Mouse (Mus musculus) embryonic facial prominence, embryonic 11.5 days (tissue): ENCODE results near the gene Rab13. TPM values are rescaled to one million over a fixed set of nuclear protein-coding genes. Genes with fewer than 3 reads are reported as not detected.
A peak's percentile ranks its signal among the peaks of the same experiment; 100 is the strongest.

Experiments used
- ATAC-seq: fragments of 200-750 bp; cut with Nextera tagmentation; replicated peaks from 2 replicates; pipeline ENCODE4 v1.8.0; 2017; ENCODE audit warnings: low read depth; ENCODE audit not compliant: insufficient number of reproducible peaks, low FRiP score, low TSS enrichment
- DNase-seq: peaks from one replicate; pipeline ENCODE4 v3.0.0-alpha.2; 2015; ENCODE audit warnings: low spot score
- H3K27ac ChIP-seq: fragments of 300-500 bp; sonication (generic); replicated peaks from 2 replicates; pipeline ENCODE4 v1.5.1; 2014; ENCODE audit warnings: mild to moderate bottlenecking, low read depth, low read length, control low read depth
- H3K27me3 ChIP-seq: fragments of 300-500 bp; sonication (generic); 2 replicates; pipeline ENCODE4 v1.6.1; 2014; ENCODE audit warnings: mild to moderate bottlenecking, low read length, moderate library complexity, mixed read lengths; ENCODE audit not compliant: control insufficient read depth, insufficient read depth
- H3K36me3 ChIP-seq: fragments of 300-500 bp; sonication (generic); replicated peaks from 2 replicates; pipeline ENCODE4 v1.6.1; 2014; ENCODE audit warnings: low read depth, mild to moderate bottlenecking, low read length, moderate library complexity, mixed read lengths; ENCODE audit not compliant: control insufficient read depth, insufficient read depth
- H3K4me1 ChIP-seq: fragments of 300-500 bp; sonication (generic); 2 replicates; pipeline ENCODE4 v1.6.1; 2014; ENCODE audit warnings: low read length, mixed read lengths; ENCODE audit not compliant: control insufficient read depth, insufficient read depth
- H3K4me2 ChIP-seq: fragments of 300-500 bp; sonication (generic); 2 replicates; pipeline ENCODE4 v1.6.1; 2014; ENCODE audit warnings: low read depth, mild to moderate bottlenecking, control low read depth, low read length, moderate library complexity
- H3K4me3 ChIP-seq: fragments of 300-500 bp; sonication (generic); 2 replicates; pipeline ENCODE4 v1.5.1; 2014; ENCODE audit warnings: low read depth, low read length, control low read depth
- H3K9ac ChIP-seq: fragments of 300-500 bp; sonication (generic); replicated peaks from 2 replicates; pipeline ENCODE4 v1.6.1; 2014; ENCODE audit warnings: mild to moderate bottlenecking, control low read depth, low read length
- H3K9me3 ChIP-seq: fragments of 300-500 bp; sonication (generic); replicated peaks from 2 replicates; pipeline ENCODE4 v1.6.1; 2016; ENCODE audit warnings: mild to moderate bottlenecking, low read length, inconsistent platforms, mixed read lengths; ENCODE audit not compliant: control insufficient read depth
- WGBS: fragments of 180-500 bp; shearing (Covaris S2); extraction: QIAGEN DNeasy Blood & Tissue Kit; methylation state at CpG from one replicate; pipeline ENCODE4 v1.1.7; 2014; 5-methylcytosine and 5-hydroxymethylcytosine counted together
- polyA plus RNA-seq: library from polyadenylated mRNA; unstranded; fragments of >200 nt; fragmentation: Nextera tagmentation; extraction: Ambion mirVana; gene quantifications from 2 replicates; pipeline ENCODE4 v1.2.1, GENCODE M21; 2014

Rab13 gene
- polyA plus RNA-seq = 13.2 and 14.7 TPM in 2 replicates

- Histone ChIP-seq H3K27me3 (no peaks in the 10 kb centered on the region), H3K9me3 (no peaks in the 10 kb centered on the region), H3K27ac (peak within 1 kb of the TSS; percentile 79), H3K4me2 (peak within 1 kb of the TSS; percentile 78), H3K4me3 (peak within 1 kb of the TSS; percentile 83), H3K4me1 (no peaks in the 10 kb centered on the region), H3K36me3 (peaks cover 7% of the 10 kb centered on the region), H3K9ac (peak within 1 kb of the TSS; percentile 84)
- under 1% methylated on average over 42 of the region's 42 CpGs for WGBS
- peak; percentile 88 for ATAC-seq
- DNase-seq = peak; percentile 96
These were observed at the start of gene Rab13, which contains the start of gene Rps27 for GRCm38 (mm10) chr3:90213377-90213866. TSS of gene Rab13 (plus strand) at chr3:90213695. TSS of gene Rps27 (minus strand) at chr3:90213651.

DNA sequence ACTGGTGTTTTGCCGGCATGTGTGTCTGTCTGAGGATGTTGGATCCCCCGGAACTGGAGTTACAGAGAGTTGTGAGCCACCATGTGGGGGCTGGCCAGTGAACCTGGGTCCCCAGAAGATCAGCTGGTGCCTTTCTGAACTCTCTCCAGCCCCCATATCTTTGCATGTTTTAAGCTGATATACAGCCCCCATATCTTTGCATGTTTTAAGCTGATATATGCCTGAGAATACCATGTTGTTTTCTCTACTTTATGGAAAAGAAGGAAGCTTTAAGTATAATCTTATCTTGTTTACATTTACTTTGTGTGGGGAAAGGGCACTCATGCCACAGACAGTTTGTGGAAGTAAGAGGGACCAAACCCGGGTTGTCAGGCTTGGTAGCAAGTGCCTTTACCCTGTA lies 33.9 kb upstream of the Rab13 start:
- WGBS = 72% methylated on average over 3 of the region's 3 CpGs
- Histone ChIP-seq H3K27me3 (no peaks in the 10 kb centered on the region), H3K4me1 (no peaks in the 10 kb centered on the region), H3K27ac (no peak overlapping the region), H3K36me3 (no peaks in the 10 kb centered on the region), H3K9ac (no peak overlapping the region), H3K9me3 (no peaks in the 10 kb centered on the region), H3K4me3 (no peak overlapping the region), H3K4me2 (no peak overlapping the region)
- no peak for ATAC-seq
- DNase-seq = no peak

DNA sequence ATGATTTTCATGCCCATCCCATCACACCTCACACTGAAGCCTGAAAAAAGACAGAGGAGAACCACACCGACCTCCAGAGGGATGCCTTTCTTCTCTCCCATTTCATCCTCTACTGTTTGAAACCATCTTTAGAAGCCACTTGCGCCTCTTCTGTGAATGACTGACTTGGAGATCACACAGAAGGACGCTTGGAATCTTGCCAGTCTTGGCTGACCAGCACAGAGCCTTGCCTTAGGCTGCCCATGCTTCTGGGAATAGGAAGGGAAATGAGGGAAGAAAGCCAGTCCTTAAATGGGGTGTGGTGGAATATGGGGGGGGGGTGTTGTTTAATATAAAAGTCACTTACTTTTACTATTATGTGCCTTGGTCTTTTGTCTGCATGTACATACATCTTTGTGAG lies 29.9 kb upstream of the Rab13 start:
- no peaks in the 10 kb centered on the region for H3K9me3 ChIP-seq
- WGBS = 69% methylated on average over 3 of the region's 3 CpGs

GRCm38 (mm10) chr3:90190859-90191510 lies 22.5 kb upstream of the Rab13 start:
- DNase-seq = no peak
- Histone ChIP-seq H3K4me1 (no peaks in the 10 kb centered on the region), H3K27me3 (no peaks in the 10 kb centered on the region), H3K27ac (no peak overlapping the region), H3K36me3 (no peaks in the 10 kb centered on the region), H3K4me2 (no peak overlapping the region), H3K9ac (no peak overlapping the region), H3K4me3 (no peak overlapping the region), H3K9me3 (no peaks in the 10 kb centered on the region)
- ATAC-seq = no peak
- 81% methylated on average over 11 of the region's 11 CpGs for WGBS

More for the DNA sequence above, 29.9 kb upstream of the Rab13 start:
- H3K27ac ChIP-seq = no peak overlapping the region
- H3K4me1 ChIP-seq = no peaks in the 10 kb centered on the region
- H3K36me3 ChIP-seq = no peaks in the 10 kb centered on the region
- no peaks in the 10 kb centered on the region for H3K27me3 ChIP-seq
- H3K4me3 ChIP-seq = no peak overlapping the region
- no peak overlapping the region for H3K4me2 ChIP-seq
- ATAC-seq (no peak), DNase-seq (no peak)
- no peak overlapping the region for H3K9ac ChIP-seq

- Histone ChIP-seq H3K9ac (no peak overlapping the region), H3K9me3 (no peaks in the 10 kb centered on the region; the same call in 1 of the 2 replicates), H3K27me3 (no peaks in the 10 kb centered on the region), H3K4me1 (no peaks in the 10 kb centered on the region), H3K27ac (no peak overlapping the region), H3K4me2 (no peak overlapping the region), H3K4me3 (no peak overlapping the region), H3K36me3 (no peaks in the 10 kb centered on the region)
- DNase-seq (no peak), ATAC-seq (no peak)
- 52% methylated on average over 4 of the region's 4 CpGs for WGBS
These were observed 18.7 kb upstream of the Rab13 start for GRCm38 (mm10) chr3:90194759-90195158.

GRCm38 (mm10) chr3:90195644-90196043 lies 17.9 kb upstream of the Rab13 start:
- no peaks in the 10 kb centered on the region for H3K36me3 ChIP-seq
- no peaks in the 10 kb centered on the region for H3K27me3 ChIP-seq
- H3K9me3 ChIP-seq = no peaks in the 10 kb centered on the region; the same call in 1 of the 2 replicates
- DNase-seq = no peak
- 74% methylated on average over 1 of the region's 1 CpGs for WGBS
- no peak overlapping the region for H3K27ac ChIP-seq
- H3K4me3 ChIP-seq = no peak overlapping the region
- no peaks in the 10 kb centered on the region for H3K4me1 ChIP-seq
- H3K4me2 ChIP-seq = no peak overlapping the region
- no peak overlapping the region for H3K9ac ChIP-seq
- no peak for ATAC-seq

GRCm38 (mm10) chr3:90197548-90197947 lies 15.9 kb upstream of the Rab13 start:
- no peak overlapping the region for H3K4me2 ChIP-seq
- no peak overlapping the region for H3K27ac ChIP-seq
- no peaks in the 10 kb centered on the region for H3K4me1 ChIP-seq
- no peaks in the 10 kb centered on the region for H3K36me3 ChIP-seq
- WGBS = 72% methylated on average over 1 of the region's 1 CpGs
- no peak overlapping the region for H3K9ac ChIP-seq
- no peak overlapping the region for H3K4me3 ChIP-seq
- ATAC-seq = no peak
- DNase-seq = no peak
- H3K27me3 ChIP-seq = no peaks in the 10 kb centered on the region
- H3K9me3 ChIP-seq = no peaks in the 10 kb centered on the region; the same call in 1 of the 2 replicates

DNA sequence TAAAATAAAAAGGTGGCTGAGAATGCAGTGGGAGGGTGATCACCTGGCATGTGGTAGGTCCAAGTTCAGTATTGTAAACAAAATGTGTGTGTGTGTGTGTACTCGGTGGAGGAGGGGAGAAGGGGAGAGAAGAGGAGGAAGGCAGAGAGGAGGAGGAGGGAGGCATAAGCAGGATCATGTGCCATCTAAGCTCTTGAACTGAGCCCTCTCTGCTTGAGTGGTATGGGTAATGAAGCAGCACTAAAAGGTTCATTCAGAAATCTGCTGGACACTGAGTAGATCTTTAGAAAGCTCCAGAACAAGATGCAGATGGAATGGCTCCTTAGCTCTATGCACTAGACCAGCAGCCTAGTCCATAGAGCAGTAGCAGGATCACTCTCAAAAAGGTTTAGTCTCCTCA lies 10.6 kb upstream of the Rab13 start:
- Histone ChIP-seq H3K27me3 (no peaks in the 10 kb centered on the region), H3K9me3 (no peaks in the 10 kb centered on the region; the same call in 1 of the 2 replicates), H3K4me3 (no peak overlapping the region), H3K36me3 (peaks cover 3% of the 10 kb centered on the region; the same call in 1 of the 2 replicates), H3K9ac (no peak overlapping the region), H3K4me1 (no peaks in the 10 kb centered on the region), H3K27ac (no peak overlapping the region), H3K4me2 (no peak overlapping the region)
- WGBS = 73% methylated on average over 1 of the region's 1 CpGs
- DNase-seq (no peak), ATAC-seq (no peak)
